Mouse (Mus musculus) small intestine, adult 2 months (tissue): ENCODE results near the gene Spice1.

Experiments used
- CTCF ChIP-seq: fragments of 200-500 bp; IDR thresholded peaks from 2 replicates; pipeline ENCODE4 v1.5.1; 2012; ENCODE audit warnings: low read depth, mild to moderate bottlenecking, control low read depth, inconsistent platforms, low read length, moderate library complexity, mixed read lengths; ENCODE audit not compliant: insufficient replicate concordance, insufficient read length; ENCODE audit errors: extremely low read depth
- POLR2A ChIP-seq: fragments of 200-500 bp; IDR thresholded peaks from 2 replicates; pipeline ENCODE4 v1.6.1; 2012; ENCODE audit warnings: low read depth, mild to moderate bottlenecking, control low read depth, inconsistent platforms, low read length, moderate library complexity

- TF ChIP-seq CTCF (no peak), POLR2A (no peak)
Measured at GRCm38 (mm10) chr16:44313422-44313821, 33.5 kb upstream of the Spice1 start.
